8 mouse cellular contexts compared by ENCODE assay signal in genomic region chr9:92458059-92458402, GRCm38 (mm10). TPM values are rescaled to one million over a fixed set of nuclear protein-coding genes. Genes with fewer than 3 reads are reported as not detected.
DNase-seq lines count a peak whose midpoint lies in the region; ATAC-seq and TF ChIP-seq lines count a peak whose summit lies in the region.

No protein-coding gene starts in this region.

- no peak for DNase-seq in heart, postnatal 36 days
- DNase-seq in G1E (ENCODE audit: low spot score) = no peak
- DNase-seq in hindbrain, embryonic 10.5 days (ENCODE audit: low spot score) = no peak
- DNase-seq in midbrain, embryonic 11.5 days (ENCODE audit: low spot score, missing footprints) = no peak
- no peak for DNase-seq in ovary, postnatal 14 days (ENCODE audit: low spot score)
- DNase-seq in kidney, postnatal 14 days = no peak
- no peak for DNase-seq in left cerebral cortex, postnatal 25 days (ENCODE audit: low spot score in 2 of 2)

- H3K9ac ChIP-seq in heart, embryonic 13.5 days = peak overlapping the region; percentile 89
- peak overlapping the region; percentile 70 for H3K9ac ChIP-seq in midbrain, embryonic 11.5 days (ENCODE audit: low read length)

- TF ChIP-seq CTCF in G1E (IDR thresholded peaks at IDR 0.05; ENCODE audit: low read depth, low read length) = no peak

- 7% methylated on average over 5 of the region's 5 CpGs for WGBS in heart, embryonic 13.5 days
- WGBS in hindbrain, embryonic 10.5 days = 1% methylated on average over 5 of the region's 5 CpGs
- WGBS in midbrain, embryonic 11.5 days = 5% methylated on average over 5 of the region's 5 CpGs

- ATAC-seq in heart, embryonic 13.5 days (ENCODE audit: extremely low read depth, insufficient number of reproducible peaks, low FRiP score, low TSS enrichment) = peak; percentile 58; the same call in 1 of the 2 replicates
- ATAC-seq in G1E (ENCODE audit: extremely low read depth, insufficient number of reproducible peaks, low FRiP score, poor library complexity, severe bottlenecking) = no peak
- no peak for ATAC-seq in midbrain, embryonic 11.5 days (ENCODE audit: low FRiP score)

- H3K27ac ChIP-seq in heart, embryonic 13.5 days (replicated peaks) = peak overlapping the region; percentile 66; the same call in 1 of the 2 replicates
- H3K27ac ChIP-seq in hindbrain, embryonic 10.5 days = peak overlapping the region; percentile 90
- H3K27ac ChIP-seq in midbrain, embryonic 11.5 days (ENCODE audit: low read depth, low read length) = no peak overlapping the region

- H3K36me3 ChIP-seq in heart, embryonic 13.5 days = no peaks in the 10 kb centered on the region
- no peaks in the 10 kb centered on the region for H3K36me3 ChIP-seq in G1E (replicated peaks)
- no peaks in the 10 kb centered on the region for H3K36me3 ChIP-seq in hindbrain, embryonic 10.5 days
- H3K36me3 ChIP-seq in midbrain, embryonic 11.5 days (ENCODE audit: control insufficient read depth, insufficient read depth, low read length) = no peaks in the 10 kb centered on the region

- no peaks in the 10 kb centered on the region for H3K4me1 ChIP-seq in heart, embryonic 13.5 days
- H3K4me1 ChIP-seq in G1E (ENCODE audit: insufficient read depth, low read depth, low read length) = no peaks in the 10 kb centered on the region; the same call in 1 of the 2 replicates
- H3K4me1 ChIP-seq in hindbrain, embryonic 10.5 days (replicated peaks) = peaks cover 13% of the 10 kb centered on the region
- H3K4me1 ChIP-seq in midbrain, embryonic 11.5 days (ENCODE audit: control insufficient read depth, insufficient read depth, low read length) = no peaks in the 10 kb centered on the region

- H3K9me3 ChIP-seq in heart, embryonic 13.5 days = no peaks in the 10 kb centered on the region
- no peaks in the 10 kb centered on the region for H3K9me3 ChIP-seq in G1E (replicated peaks)
- no peaks in the 10 kb centered on the region for H3K9me3 ChIP-seq in hindbrain, embryonic 10.5 days
- no peaks in the 10 kb centered on the region for H3K9me3 ChIP-seq in midbrain, embryonic 11.5 days (ENCODE audit: control insufficient read depth, low read length)

- H3K4me2 ChIP-seq in heart, embryonic 13.5 days = peak overlapping the region; percentile 95
- H3K4me2 ChIP-seq in midbrain, embryonic 11.5 days = peak overlapping the region; percentile 84

- H3K27me3 ChIP-seq in heart, embryonic 13.5 days (replicated peaks) = no peaks in the 10 kb centered on the region
- peaks cover 7% of the 10 kb centered on the region; the same call in 1 of the 2 replicates for H3K27me3 ChIP-seq in G1E (ENCODE audit: insufficient read depth, low read length)
- no peaks in the 10 kb centered on the region for H3K27me3 ChIP-seq in hindbrain, embryonic 10.5 days (ENCODE audit: insufficient read depth, poor library complexity, severe bottlenecking)
- H3K27me3 ChIP-seq in midbrain, embryonic 11.5 days (ENCODE audit: control insufficient read depth, insufficient read depth, low read length) = no peaks in the 10 kb centered on the region

- H3K4me3 ChIP-seq in heart, embryonic 13.5 days = peak overlapping the region; percentile 81
- H3K4me3 ChIP-seq in G1E (ENCODE audit: low read depth, low read length) = peak overlapping the region; percentile 24; the same call in 1 of the 2 replicates
- H3K4me3 ChIP-seq in hindbrain, embryonic 10.5 days = peak overlapping the region; percentile 74
- H3K4me3 ChIP-seq in midbrain, embryonic 11.5 days (ENCODE audit: low read depth, low read length) = peak overlapping the region; percentile 47

- intact Hi-C loops in heart, postnatal 36 days (cut with DNase I) = loop anchor here (5.0 kb wide), 1 partner anchor 46 kb away; no protein-coding TSS in a partner anchor
- intact Hi-C loops in left cerebral cortex, postnatal 25 days (cut with DNase I) = no loop called here

RNA-seq across cellular contexts. Expression of gene Plscr4, which starts 0.9 kb away (rescaled TPM):
- 3.9 and 4.7 TPM in 2 replicates for polyA plus RNA-seq in heart, embryonic 13.5 days (2015; fragmentation: Nextera tagmentation; extraction: Ambion mirVana)
- total RNA-seq in heart, postnatal 36 days (2021) = 1 to 10 TPM; 7.5 to 9.3 TPM
- total RNA-seq in G1E (2014; fragmentation: Nextera tagmentation) (not detected in 2 replicates), G1E (2017) (0.06 and 0.33 TPM in 2 replicates)
- not detected in 2 replicates for polyA plus RNA-seq in G1E (2012)
- 0.88 and 1.1 TPM in 2 replicates for polyA plus RNA-seq in hindbrain, embryonic 10.5 days (2016; fragmentation: Nextera tagmentation; extraction: Ambion mirVana)
- 1.1 and 1.2 TPM in 2 replicates for polyA plus RNA-seq in midbrain, embryonic 11.5 days (2014; fragmentation: Nextera tagmentation; extraction: Ambion mirVana)
- total RNA-seq in left cerebral cortex, postnatal 25 days (2021) = 1 to 10 TPM in 1 of 2 experiments, under 1 TPM in 1; 0.98 to 1.5 TPM

Comparison
In these comparisons a context has a peak if more than half of its experiments do, and no peak if none do; other contexts are left out.
1. H3K4me3 ChIP-seq: peak in every context shown above with its lines; median percentile 81 in heart, embryonic 13.5 days; 74 in hindbrain, embryonic 10.5 days; 47 in midbrain, embryonic 11.5 days; 24 in G1E.